Mouse (Mus musculus) inflammation-experienced regulatory T-cells, adult 16 weeks (primary cell): Measurements from ENCODE around the gene Snapc4. TPM values are rescaled to one million over a fixed set of nuclear protein-coding genes. Genes with fewer than 3 reads are reported as not detected.

Source experiments
- polyA plus RNA-seq: library from polyadenylated mRNA; unstranded; fragments of 100-300 nt; shearing (Covaris generic); gene quantifications from one replicate; pipeline ENCODE4 v1.2.1, GENCODE M21; 2017

The Snapc4 gene
- polyA plus RNA-seq = 53.5 TPM

DNA sequence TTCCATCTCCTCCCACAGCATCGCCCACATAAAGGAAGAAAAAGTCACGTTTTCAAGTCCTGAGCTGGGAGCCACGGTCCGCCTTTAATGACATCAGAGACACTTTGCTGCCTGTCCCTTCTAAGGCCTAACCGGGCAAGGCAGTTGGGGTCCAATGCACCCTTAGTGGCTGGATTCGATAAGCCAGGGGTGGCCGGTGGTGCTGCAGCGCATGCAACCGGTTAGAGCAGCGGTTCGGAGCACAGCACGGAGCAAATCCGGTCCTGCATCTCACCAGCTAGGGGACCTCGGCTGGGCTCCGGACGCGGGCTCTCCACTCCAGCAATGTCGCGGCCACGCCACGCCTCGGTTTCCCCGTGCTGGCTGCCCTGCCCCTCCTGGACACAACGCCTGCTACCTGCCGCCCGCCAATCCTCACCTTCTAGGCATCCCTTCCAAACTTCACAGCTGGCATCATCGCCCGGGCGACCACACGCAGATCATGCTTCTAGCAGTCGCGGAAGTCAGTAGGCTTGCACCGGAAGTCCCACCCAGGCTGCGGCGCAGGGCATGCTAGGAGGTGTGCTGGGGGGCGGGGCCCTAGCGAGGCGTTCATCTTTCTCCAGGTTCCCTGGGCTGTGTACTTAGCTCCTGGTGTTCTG, at the start of gene Snapc4:
Gene Snapc4, minus strand, starts transcription at position 523 of the 641 bp plus-strand sequence.

DNA sequence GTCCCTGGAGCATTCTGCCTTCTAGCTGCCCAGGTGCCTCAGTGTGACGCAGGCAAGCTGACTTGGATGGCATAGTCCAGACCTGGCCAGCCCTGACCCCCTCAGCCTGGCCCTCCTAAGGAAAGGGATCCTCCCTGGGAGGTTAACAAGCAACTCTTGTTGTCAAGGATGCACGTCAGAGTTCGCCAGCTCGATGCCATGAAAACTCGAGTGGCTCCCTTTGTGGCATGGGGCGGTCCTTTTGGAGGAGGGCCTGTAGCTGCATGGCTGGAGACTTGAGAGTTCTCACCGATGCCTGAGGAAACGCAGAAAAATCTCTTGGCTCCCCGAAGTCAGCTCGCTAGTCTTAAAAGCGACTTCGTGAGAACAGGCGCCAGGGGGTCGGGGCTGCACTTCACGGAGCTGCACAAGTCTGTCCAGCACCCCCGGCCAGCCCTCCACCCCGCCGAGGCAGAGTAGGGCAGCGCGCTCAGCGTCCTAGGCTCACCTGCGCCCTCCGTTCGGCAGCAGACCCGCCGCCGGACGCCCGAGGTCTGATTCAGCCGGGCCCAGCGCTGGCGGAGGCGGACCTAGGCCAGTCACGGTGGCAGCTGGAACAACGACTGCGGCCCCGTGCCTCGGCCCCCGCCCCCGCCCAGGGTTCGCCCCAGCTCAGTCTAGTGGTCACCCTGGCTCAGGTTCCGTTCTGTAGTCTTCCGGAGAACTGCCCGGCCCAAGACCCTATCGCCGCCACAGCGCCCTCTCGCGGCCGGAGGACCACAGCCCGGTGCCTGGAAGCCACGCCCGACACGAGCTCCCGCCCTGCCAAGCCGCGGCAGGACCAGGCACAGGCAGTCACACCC, 28.3 kb upstream of the Snapc4 start, which contains the start of gene Inpp5e:
Gene Inpp5e, minus strand, starts transcription at position 689 of the 842 bp plus-strand sequence.

DNA sequence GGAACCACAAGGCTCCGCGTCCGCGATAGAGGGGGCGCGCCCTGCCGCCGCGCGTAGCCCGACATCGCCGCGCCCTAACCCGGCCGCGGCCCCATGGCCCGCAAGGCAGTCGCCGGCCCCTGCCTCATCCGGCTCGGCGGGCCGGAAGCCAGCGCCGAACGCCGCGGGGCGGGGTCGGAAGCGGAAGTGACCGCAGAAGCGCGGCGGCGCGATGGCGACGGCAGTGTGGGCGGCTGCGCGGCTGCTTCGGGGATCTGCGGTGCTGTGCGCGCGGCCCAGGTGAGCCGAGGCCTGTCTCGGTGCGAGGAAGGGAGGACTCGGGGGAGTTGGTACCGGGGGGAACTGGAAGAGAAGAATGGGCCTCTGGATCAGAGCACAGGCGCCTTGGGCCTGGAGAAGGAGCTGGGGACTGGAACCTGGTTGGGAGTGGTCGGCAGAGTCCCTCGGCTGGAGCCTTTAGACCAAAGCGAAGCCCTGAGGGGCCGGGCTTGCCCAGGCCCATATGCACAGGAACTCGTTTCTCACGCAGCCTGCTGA, 8.8 kb upstream of the Snapc4 start, which contains the start of the genes Entr1 and Pmpca:
Gene Entr1, minus strand, starts transcription at position 163 of the 537 bp plus-strand sequence.
Gene Pmpca, plus strand, starts transcription at position 186 of the 537 bp plus-strand sequence.

DNA sequence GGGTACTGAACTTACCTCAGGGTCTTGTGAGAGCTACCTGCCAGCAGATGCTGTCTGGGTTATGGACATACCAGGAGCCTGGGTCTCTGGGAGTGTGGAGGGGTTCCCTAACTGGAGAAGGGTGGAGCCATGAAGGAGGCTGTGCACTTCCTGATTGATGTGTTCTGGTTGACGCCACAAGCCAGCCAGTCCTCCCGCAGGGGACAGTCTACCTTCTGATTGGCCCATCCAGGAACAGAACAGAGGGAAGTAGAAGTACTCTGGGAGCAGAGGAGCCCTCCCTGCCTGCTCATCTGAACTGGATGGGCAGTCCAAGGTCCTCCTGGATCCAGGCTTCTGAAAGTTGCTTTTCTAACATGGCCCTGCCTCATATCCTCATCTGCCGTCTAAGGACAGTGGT, 19.7 kb downstream of the Snapc4 start, which contains the start of gene Card9:
Gene Card9, minus strand, starts transcription at position 147 of the 400 bp plus-strand sequence.

GRCm38 (mm10) chr2:26351358-26352290, 28.8 kb downstream of the Snapc4 start, which contains the start of gene Dnlz:
Gene Dnlz, minus strand, starts transcription at chr2:26352110.

DNA sequence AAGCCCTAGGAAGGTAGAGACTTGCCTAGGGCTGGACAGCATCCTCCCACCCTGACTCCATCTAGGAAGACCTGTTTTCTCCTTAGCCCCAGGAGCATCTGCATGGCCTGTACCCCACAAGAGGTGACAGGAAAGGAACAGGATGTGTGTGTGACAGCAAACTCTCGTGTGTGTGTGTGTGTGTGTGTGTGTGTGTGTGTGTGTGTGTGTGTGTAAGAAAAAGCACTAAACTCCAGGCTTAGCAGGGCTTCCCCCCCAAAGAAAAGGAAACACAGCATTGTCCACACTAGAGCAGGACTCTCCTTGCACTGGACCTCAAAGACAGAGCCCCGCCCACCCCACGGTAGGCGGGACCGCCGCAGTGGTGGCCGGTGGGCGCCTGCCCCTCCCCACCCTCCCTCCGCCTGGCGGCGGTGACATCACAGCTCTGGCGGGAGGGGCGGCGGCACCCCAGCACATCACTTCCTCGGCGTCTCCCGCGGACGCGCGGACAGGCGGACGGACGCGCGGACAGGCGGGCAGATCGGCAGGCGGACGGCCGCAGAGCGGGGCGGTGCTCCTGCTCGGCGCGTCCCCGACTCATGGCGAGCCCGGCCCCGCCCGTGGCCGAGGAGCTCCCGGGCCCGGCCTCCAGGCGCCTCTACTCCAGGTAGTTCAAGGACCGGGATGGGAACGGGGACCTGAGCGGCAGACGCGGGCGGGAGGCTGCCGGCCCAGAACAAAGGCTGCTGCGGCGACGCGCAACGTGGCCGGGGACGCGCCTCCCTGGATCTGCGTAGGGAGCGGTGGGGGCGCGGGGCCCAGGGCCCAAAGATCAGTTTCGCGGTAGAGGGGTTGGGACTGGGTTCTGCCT, 65.2 kb downstream of the Snapc4 start, which contains the start of gene Gpsm1:
Gene Gpsm1, plus strand, starts transcription at position 444 of the 853 bp plus-strand sequence.

Other genes with a start within 250 kb of the Snapc4 start
- not detected for gene Lhx3, start 172.4 kb downstream of the Snapc4 start, polyA plus RNA-seq
- 2.9 TPM for gene Qsox2, start 143.1 kb downstream of the Snapc4 start, polyA plus RNA-seq
- gene Ccdc187, start 86.1 kb downstream of the Snapc4 start, polyA plus RNA-seq = not detected
- gene Gpsm1, start 65.1 kb downstream of the Snapc4 start, polyA plus RNA-seq = 8.8 TPM
- gene Dnlz, start 28.5 kb downstream of the Snapc4 start, polyA plus RNA-seq = 16.5 TPM
- 3.7 TPM for gene Card9, start 19.7 kb downstream of the Snapc4 start, polyA plus RNA-seq
- 55.7 TPM for gene Entr1, start 8.7 kb upstream of the Snapc4 start, polyA plus RNA-seq
- gene Pmpca, start 8.7 kb upstream of the Snapc4 start, polyA plus RNA-seq = 118 TPM
- gene Inpp5e, start 28.6 kb upstream of the Snapc4 start, polyA plus RNA-seq = 28.3 TPM
- gene Sec16a, start 64.6 kb upstream of the Snapc4 start, polyA plus RNA-seq = 72.4 TPM
- gene Notch1, start 136.0 kb upstream of the Snapc4 start, polyA plus RNA-seq = 22.0 TPM
- 0.66 TPM for gene Egfl7, start 199.4 kb upstream of the Snapc4 start, polyA plus RNA-seq
- gene Gm20532, start 206.0 kb upstream of the Snapc4 start, polyA plus RNA-seq = not detected
- 10.2 TPM for gene Agpat2, start 223.8 kb upstream of the Snapc4 start, polyA plus RNA-seq
- 3.2 TPM for gene Fam69b, start 247.8 kb upstream of the Snapc4 start, polyA plus RNA-seq